Mouse (Mus musculus) limb, embryonic 14.5 days (tissue): ENCODE results near the gene Mus81. TPM values are rescaled to one million over a fixed set of nuclear protein-coding genes. Genes with fewer than 3 reads are reported as not detected.
A peak's percentile ranks its signal among the peaks of the same experiment; 100 is the strongest.

Experiments used
- ATAC-seq: fragments of 200-750 bp; cut with Nextera tagmentation; 2 replicates; pipeline ENCODE4 v1.8.0; 2017; ENCODE audit warnings: low read depth, moderate number of reproducible peaks, moderate TSS enrichment; ENCODE audit not compliant: low FRiP score
- DNase-seq: peaks from one replicate; pipeline ENCODE4 v3.0.0-alpha.2; 2015; ENCODE audit warnings: low spot score
- H3K27ac ChIP-seq: fragments of 300-500 bp; sonication (generic); replicated peaks from 2 replicates; pipeline ENCODE4 v1.5.1; 2014; ENCODE audit warnings: low read depth, mild to moderate bottlenecking, low read length, moderate library complexity, mixed read lengths
- H3K27me3 ChIP-seq: fragments of 300-500 bp; sonication (generic); 2 replicates; pipeline ENCODE4 v1.6.1; 2014; ENCODE audit warnings: low read length, mixed read lengths; ENCODE audit not compliant: control insufficient read depth, insufficient read depth
- H3K36me3 ChIP-seq: fragments of 300-500 bp; sonication (generic); 2 replicates; pipeline ENCODE4 v1.6.1; 2014; ENCODE audit warnings: mild to moderate bottlenecking, low read length, moderate library complexity, mixed read lengths; ENCODE audit not compliant: control insufficient read depth, insufficient read depth
- H3K4me1 ChIP-seq: fragments of 300-500 bp; sonication (generic); 2 replicates; pipeline ENCODE4 v1.6.1; 2014; ENCODE audit warnings: antibody characterized with exemption, low read length, mixed read lengths; ENCODE audit not compliant: control insufficient read depth, insufficient read depth
- H3K4me2 ChIP-seq: fragments of 300-500 bp; sonication (generic); replicated peaks from 2 replicates; pipeline ENCODE4 v1.6.1; 2014; ENCODE audit warnings: low read depth, mild to moderate bottlenecking, low read length, moderate library complexity; ENCODE audit not compliant: severe bottlenecking
- H3K4me3 ChIP-seq: fragments of 300-500 bp; sonication (generic); replicated peaks from 2 replicates; pipeline ENCODE4 v1.5.1; 2014; ENCODE audit warnings: low read length
- H3K9ac ChIP-seq: fragments of 300-500 bp; sonication (generic); 2 replicates; pipeline ENCODE4 v1.6.1; 2014; ENCODE audit warnings: mild to moderate bottlenecking, low read depth, low read length, moderate library complexity; ENCODE audit not compliant: severe bottlenecking
- H3K9me3 ChIP-seq: fragments of 300-500 bp; sonication (generic); 2 replicates; pipeline ENCODE4 v1.6.1; 2016; ENCODE audit warnings: low read length; ENCODE audit not compliant: control insufficient read depth
- POLR2A ChIP-seq: fragments of 200-500 bp; IDR thresholded peaks from 2 replicates; pipeline ENCODE4 v1.8.0; 2012; ENCODE audit warnings: inconsistent platforms, mild to moderate bottlenecking, moderate library complexity, borderline replicate concordance; ENCODE audit not compliant: insufficient read depth, insufficient read length; ENCODE audit errors: extremely low read depth
- WGBS: fragments of 180-500 bp; shearing (Covaris S2); extraction: QIAGEN DNeasy Blood & Tissue Kit; methylation state at CpG from one replicate; pipeline ENCODE4 v1.1.7; 2014; 5-methylcytosine and 5-hydroxymethylcytosine counted together
- polyA plus RNA-seq, 2 experiments: library from polyadenylated mRNA; depleted of rRNA in 1 of 2; stranded (reverse) in 1 of 2; unstranded in 1 of 2; fragments of >200 nt; fragmentation: Nextera tagmentation in 1 of 2; extraction: Ambion mirVana in 1 of 2; gene quantifications; 2 replicates each; pipeline versions ENCODE4 v1.2.1 to v1.2.3; 2012 to 2014

Mus81 gene
- polyA plus RNA-seq, 2 experiments = 33.9 to 40.8 TPM

- no peak for TF ChIP-seq POLR2A
- H3K9me3 ChIP-seq = no peaks in the 10 kb centered on the region
- ATAC-seq (peak; percentile 36; the same call in 1 of the 2 replicates), DNase-seq (peak; percentile 87)
- peak within 1 kb of the TSS; percentile 85 for H3K4me2 ChIP-seq
- H3K4me3 ChIP-seq = peak within 1 kb of the TSS; percentile 70
- H3K4me1 ChIP-seq = peaks cover 16% of the 10 kb centered on the region
- no peaks in the 10 kb centered on the region for H3K27me3 ChIP-seq
- H3K36me3 ChIP-seq = peaks cover 19% of the 10 kb centered on the region
- H3K27ac ChIP-seq = peak within 1 kb of the TSS; percentile 90
- 4% methylated on average over 22 of the region's 22 CpGs for WGBS
- H3K9ac ChIP-seq = peak within 1 kb of the TSS; percentile 84
Measured at GRCm38 (mm10) chr19:5473720-5474119, 14.5 kb downstream of the Mus81 start, which contains the start of gene Efemp2. Gene Efemp2 (plus strand): TSS chr19:5473954.

GRCm38 (mm10) chr19:5472857-5473256 lies 15.3 kb downstream of the Mus81 start:
- no peaks in the 10 kb centered on the region for H3K9me3 ChIP-seq
- H3K36me3 ChIP-seq = peaks cover 18% of the 10 kb centered on the region
- ATAC-seq = no peak
- H3K27me3 ChIP-seq = no peaks in the 10 kb centered on the region
- H3K27ac ChIP-seq = no peak overlapping the region
- H3K4me3 ChIP-seq = no peak overlapping the region
- H3K4me1 ChIP-seq = peaks cover 16% of the 10 kb centered on the region
- H3K9ac ChIP-seq = no peak overlapping the region
- DNase-seq = no peak
- H3K4me2 ChIP-seq = no peak overlapping the region
- TF ChIP-seq POLR2A = no peak
- 69% methylated on average over 3 of the region's 3 CpGs for WGBS

- 44% methylated on average over 5 of the region's 5 CpGs for WGBS
- ATAC-seq = no peak
- DNase-seq = no peak
- H3K9me3 ChIP-seq = no peaks in the 10 kb centered on the region
- H3K27me3 ChIP-seq = no peaks in the 10 kb centered on the region
- peaks cover 16% of the 10 kb centered on the region for H3K4me1 ChIP-seq
- no peak overlapping the region for H3K27ac ChIP-seq
- no peak overlapping the region for H3K4me2 ChIP-seq
- TF ChIP-seq POLR2A = no peak
- H3K4me3 ChIP-seq = no peak overlapping the region
- H3K9ac ChIP-seq = no peak overlapping the region
- peaks cover 18% of the 10 kb centered on the region for H3K36me3 ChIP-seq
Measured at GRCm38 (mm10) chr19:5471846-5472245, 16.4 kb downstream of the Mus81 start.

GRCm38 (mm10) chr19:5468374-5468773 lies 19.8 kb downstream of the Mus81 start, which contains the start of gene Ctsw:
Gene Ctsw (minus strand): TSS chr19:5468507.
- no peaks in the 10 kb centered on the region for H3K9me3 ChIP-seq
- peaks cover 49% of the 10 kb centered on the region for H3K36me3 ChIP-seq
- 53% methylated on average over 5 of the region's 5 CpGs for WGBS
- H3K4me2 ChIP-seq = no peak within 1 kb of the TSS
- no peaks in the 10 kb centered on the region; the same call in 1 of the 2 replicates for H3K4me1 ChIP-seq
- H3K4me3 ChIP-seq = no peak within 1 kb of the TSS
- DNase-seq (no peak), ATAC-seq (no peak)
- H3K9ac ChIP-seq = no peak within 1 kb of the TSS
- H3K27ac ChIP-seq = no peak within 1 kb of the TSS
- no peak for TF ChIP-seq POLR2A
- no peaks in the 10 kb centered on the region for H3K27me3 ChIP-seq

- TF ChIP-seq POLR2A = no peak
- H3K36me3 ChIP-seq = peaks cover 61% of the 10 kb centered on the region
- WGBS = 91% methylated on average over 6 of the region's 6 CpGs
Measured at GRCm38 (mm10) chr19:5466916-5467500, 21.2 kb downstream of the Mus81 start.

More at GRCm38 (mm10) chr19:5466916-5467500, 21.2 kb downstream of the Mus81 start:
- ATAC-seq = no peak
- DNase-seq = no peak
- Histone ChIP-seq H3K4me2 (no peak overlapping the region), H3K4me1 (no peaks in the 10 kb centered on the region; the same call in 1 of the 2 replicates), H3K27me3 (no peaks in the 10 kb centered on the region), H3K9ac (no peak overlapping the region), H3K9me3 (no peaks in the 10 kb centered on the region), H3K27ac (no peak overlapping the region), H3K4me3 (no peak overlapping the region)
